In the genomic region with DNA sequence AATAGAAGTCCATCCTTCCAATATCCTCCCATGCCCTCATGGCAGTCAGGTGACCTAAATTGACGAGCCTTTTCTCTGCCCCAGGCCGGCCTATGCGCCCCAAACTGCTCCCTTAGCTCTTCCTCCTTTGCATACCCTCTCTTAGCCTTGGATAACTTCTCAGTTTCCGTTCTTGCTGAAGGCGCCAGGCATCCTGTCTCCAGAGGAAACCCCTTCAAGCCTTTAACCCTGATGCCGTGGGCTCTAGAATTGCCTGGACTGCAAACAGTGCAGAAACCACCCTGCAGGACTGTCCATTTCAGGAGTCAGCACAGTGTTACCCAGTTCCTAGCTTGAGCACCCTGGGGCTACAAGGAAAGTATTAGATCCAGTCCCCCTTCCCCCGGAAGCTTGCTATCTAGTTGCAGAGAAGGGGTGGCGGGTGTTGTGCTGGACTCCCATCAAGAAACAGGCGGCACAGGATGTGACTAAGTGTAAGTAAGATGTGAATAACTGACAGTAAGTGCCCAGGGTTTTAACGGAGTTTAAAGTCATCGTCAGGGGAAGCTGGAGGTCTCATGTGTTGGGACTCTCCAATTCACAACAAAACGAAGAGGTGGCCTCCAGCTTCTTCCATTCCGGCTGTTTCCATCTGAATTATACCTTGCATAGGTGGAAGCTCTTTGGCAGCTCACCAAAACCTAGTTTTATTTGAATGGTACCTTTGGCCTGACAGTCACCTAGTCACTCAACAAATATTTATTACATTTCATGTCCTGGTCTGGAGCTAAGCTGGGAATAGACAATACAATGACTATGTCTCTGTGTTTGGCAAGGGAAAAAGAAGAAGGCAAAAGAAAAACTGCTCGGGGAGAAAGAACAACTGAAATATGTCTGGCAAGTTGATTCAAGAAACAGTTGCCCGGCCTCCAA, we compare ENCODE assay signal across 8 mouse cellular contexts. TPM values are rescaled to one million over a fixed set of nuclear protein-coding genes. Genes with fewer than 3 reads are reported as not detected.
DNase-seq lines count a peak whose midpoint lies in the region; ATAC-seq and TF ChIP-seq lines count a peak whose summit lies in the region.

No protein-coding gene starts in this region.

- peak; percentile 73 for DNase-seq in adrenal gland, adult 2 months
- peak; percentile 49 for DNase-seq in hindbrain, embryonic 11.5 days (ENCODE audit: low spot score)
- no peak for DNase-seq in limb, embryonic 14.5 days (ENCODE audit: low spot score)
- DNase-seq in thymus, postnatal 25 days, result peak; percentile 65
- no peak for DNase-seq in cerebellum, adult 11-12 months

- no peak for TF ChIP-seq CTCF in E14TG2a.4 (conservative IDR thresholded peaks at IDR 0.05; ENCODE audit: low read length)

- peak overlapping the region; percentile 82 for H3K9ac ChIP-seq in forebrain, embryonic 12.5 days
- H3K9ac ChIP-seq in hindbrain, embryonic 11.5 days (ENCODE audit: low read depth, low read length), result peak overlapping the region; percentile 80
- peak overlapping the region; percentile 84 for H3K9ac ChIP-seq in limb, embryonic 14.5 days (ENCODE audit: low read depth, low read length, severe bottlenecking)
- H3K9ac ChIP-seq in midbrain, embryonic 13.5 days (replicated peaks), result peak overlapping the region; percentile 77

- peaks cover 21% of the 10 kb centered on the region for H3K36me3 ChIP-seq in E14TG2a.4 (ENCODE audit: insufficient read depth, low read length)
- H3K36me3 ChIP-seq in forebrain, embryonic 12.5 days (replicated peaks), result peaks cover under 1% of the 10 kb centered on the region
- no peaks in the 10 kb centered on the region for H3K36me3 ChIP-seq in hindbrain, embryonic 11.5 days (ENCODE audit: control insufficient read depth, insufficient read depth, low read length)
- H3K36me3 ChIP-seq in limb, embryonic 14.5 days (ENCODE audit: control insufficient read depth, insufficient read depth, low read length), result 0 out of 2 replicates have a peak, but pooled peaks cover 6% of the 10 kb centered on the region
- no peaks in the 10 kb centered on the region for H3K36me3 ChIP-seq in midbrain, embryonic 13.5 days

- peaks cover 41% of the 10 kb centered on the region for H3K4me1 ChIP-seq in E14TG2a.4 (replicated peaks; ENCODE audit: low read depth, low read length)
- peaks cover 22% of the 10 kb centered on the region for H3K4me1 ChIP-seq in forebrain, embryonic 12.5 days
- H3K4me1 ChIP-seq in hindbrain, embryonic 11.5 days (replicated peaks; ENCODE audit: control insufficient read depth, insufficient read depth, low read length), result peaks cover 3% of the 10 kb centered on the region; the same call in 1 of the 2 replicates
- H3K4me1 ChIP-seq in limb, embryonic 14.5 days (ENCODE audit: control insufficient read depth, insufficient read depth, low read length), result peaks cover 32% of the 10 kb centered on the region
- H3K4me1 ChIP-seq in midbrain, embryonic 13.5 days (replicated peaks), result peaks cover 16% of the 10 kb centered on the region

- H3K9me3 ChIP-seq in E14TG2a.4 (ENCODE audit: low read length), result peaks cover 9% of the 10 kb centered on the region
- no peaks in the 10 kb centered on the region for H3K9me3 ChIP-seq in forebrain, embryonic 12.5 days
- no peaks in the 10 kb centered on the region for H3K9me3 ChIP-seq in hindbrain, embryonic 11.5 days (ENCODE audit: control insufficient read depth, low read length)
- H3K9me3 ChIP-seq in limb, embryonic 14.5 days (ENCODE audit: control insufficient read depth, low read length), result no peaks in the 10 kb centered on the region
- H3K9me3 ChIP-seq in midbrain, embryonic 13.5 days, result no peaks in the 10 kb centered on the region

- peak overlapping the region; percentile 90 for H3K4me3 ChIP-seq in E14TG2a.4 (replicated peaks; ENCODE audit: low read length)
- peak overlapping the region; percentile 75 for H3K4me3 ChIP-seq in forebrain, embryonic 12.5 days (replicated peaks)
- peak overlapping the region; percentile 69 for H3K4me3 ChIP-seq in hindbrain, embryonic 11.5 days (ENCODE audit: low read depth, low read length)
- H3K4me3 ChIP-seq in limb, embryonic 14.5 days (replicated peaks; ENCODE audit: low read length), result peak overlapping the region; percentile 75
- peak overlapping the region; percentile 74 for H3K4me3 ChIP-seq in midbrain, embryonic 13.5 days (replicated peaks)

- H3K4me2 ChIP-seq in forebrain, embryonic 12.5 days, result peak overlapping the region; percentile 81
- H3K4me2 ChIP-seq in hindbrain, embryonic 11.5 days (replicated peaks; ENCODE audit: low read depth, low read length), result peak overlapping the region; percentile 88
- H3K4me2 ChIP-seq in limb, embryonic 14.5 days (replicated peaks; ENCODE audit: low read depth, low read length, severe bottlenecking), result peak overlapping the region; percentile 87
- H3K4me2 ChIP-seq in midbrain, embryonic 13.5 days (replicated peaks), result peak overlapping the region; percentile 83

- no peak for TF ChIP-seq POLR2A in limb, embryonic 14.5 days (IDR thresholded peaks at IDR 0.05; ENCODE audit: borderline replicate concordance, extremely low read depth, insufficient read depth, insufficient read length)

- H3K27me3 ChIP-seq in E14TG2a.4 (ENCODE audit: insufficient read depth, low read length), result peaks cover 23% of the 10 kb centered on the region
- H3K27me3 ChIP-seq in forebrain, embryonic 12.5 days, result no peaks in the 10 kb centered on the region
- H3K27me3 ChIP-seq in hindbrain, embryonic 11.5 days (ENCODE audit: control insufficient read depth, insufficient read depth, low read length), result no peaks in the 10 kb centered on the region
- H3K27me3 ChIP-seq in limb, embryonic 14.5 days (ENCODE audit: control insufficient read depth, insufficient read depth, low read length), result no peaks in the 10 kb centered on the region
- no peaks in the 10 kb centered on the region for H3K27me3 ChIP-seq in midbrain, embryonic 13.5 days

- 0 out of 2 replicates have a peak, but pooled peaks have one; percentile 14 for ATAC-seq in forebrain, embryonic 12.5 days (ENCODE audit: low FRiP score)
- no peak for ATAC-seq in hindbrain, embryonic 11.5 days (ENCODE audit: low FRiP score)
- no peak for ATAC-seq in limb, embryonic 14.5 days (ENCODE audit: low FRiP score, low read depth)
- ATAC-seq in midbrain, embryonic 13.5 days, result no peak

- peak overlapping the region; percentile 74; the same call in 1 of the 2 replicates for H3K27ac ChIP-seq in forebrain, embryonic 12.5 days
- no peak overlapping the region for H3K27ac ChIP-seq in hindbrain, embryonic 11.5 days (ENCODE audit: low read depth, low read length)
- H3K27ac ChIP-seq in limb, embryonic 14.5 days (replicated peaks; ENCODE audit: low read depth, low read length), result peak overlapping the region; percentile 84
- H3K27ac ChIP-seq in midbrain, embryonic 13.5 days, result peak overlapping the region; percentile 73

- 34% methylated on average over 15 of the region's 15 CpGs for WGBS in forebrain, embryonic 12.5 days
- WGBS in hindbrain, embryonic 11.5 days, result 33% methylated on average over 15 of the region's 15 CpGs
- WGBS in limb, embryonic 14.5 days, result 22% methylated on average over 15 of the region's 15 CpGs
- 34% methylated on average over 15 of the region's 15 CpGs for WGBS in midbrain, embryonic 13.5 days

RNA-seq across cellular contexts. Expression of a gene that starts 1.4 kb away (rescaled TPM):
- 10 to 100 TPM; 18.6 to 45.7 TPM for total RNA-seq in adrenal gland, adult 2 months (2021)
- 22.2 and 31.6 TPM in 2 replicates for polyA plus RNA-seq in adrenal gland, adult 2 months (2012; rRNA removed)
- polyA plus RNA-seq in forebrain, embryonic 12.5 days (2016; fragmentation: Nextera tagmentation; extraction: Ambion mirVana), result 9.9 and 12.1 TPM in 2 replicates
- 11.7 and 13.7 TPM in 2 replicates for polyA plus RNA-seq in hindbrain, embryonic 11.5 days (2014; fragmentation: Nextera tagmentation; extraction: Ambion mirVana)
- polyA plus RNA-seq in limb, embryonic 14.5 days (2012; rRNA removed), result 14.5 and 17.0 TPM in 2 replicates
- 35.6 and 36.3 TPM in 2 replicates for polyA plus RNA-seq in limb, embryonic 14.5 days (2014; fragmentation: Nextera tagmentation; extraction: Ambion mirVana)
- polyA plus RNA-seq in midbrain, embryonic 13.5 days (2015; fragmentation: Nextera tagmentation; extraction: Ambion mirVana), result 7.8 and 8.3 TPM in 2 replicates

RNA-seq across cellular contexts. Expression of a gene that starts 58.2 kb away (rescaled TPM):
- total RNA-seq in adrenal gland, adult 2 months (2021), result 10 to 100 TPM; 18.3 to 26.8 TPM
- polyA plus RNA-seq in adrenal gland, adult 2 months (2012; rRNA removed), result 21.1 and 22.2 TPM in 2 replicates
- polyA plus RNA-seq in forebrain, embryonic 12.5 days (2016; fragmentation: Nextera tagmentation; extraction: Ambion mirVana), result 90.1 and 102 TPM in 2 replicates
- 91.3 and 95.8 TPM in 2 replicates for polyA plus RNA-seq in hindbrain, embryonic 11.5 days (2014; fragmentation: Nextera tagmentation; extraction: Ambion mirVana)
- 54.6 and 60.3 TPM in 2 replicates for polyA plus RNA-seq in limb, embryonic 14.5 days (2012; rRNA removed)
- 61.6 and 65.2 TPM in 2 replicates for polyA plus RNA-seq in limb, embryonic 14.5 days (2014; fragmentation: Nextera tagmentation; extraction: Ambion mirVana)
- polyA plus RNA-seq in midbrain, embryonic 13.5 days (2015; fragmentation: Nextera tagmentation; extraction: Ambion mirVana), result 86.4 and 88.0 TPM in 2 replicates

Comparison
In these comparisons a context has a peak if more than half of its experiments do, and no peak if none do; other contexts are left out.
1. DNase-seq: peak in adrenal gland, adult 2 months (single experiment), hindbrain, embryonic 11.5 days (single experiment) and thymus, postnatal 25 days (single experiment); none in limb, embryonic 14.5 days (single experiment) and cerebellum, adult 11-12 months (single experiment).
2. Peak in every context shown above with its lines, with median percentiles within 50 percentile points of each other: H3K4me3 ChIP-seq, H3K4me2 ChIP-seq and H3K9ac ChIP-seq.